Mouse (Mus musculus) bone marrow, adult 2 months (tissue): Measurements from ENCODE around the gene Atp12a. TPM values are rescaled to one million over a fixed set of nuclear protein-coding genes. Genes with fewer than 3 reads are reported as not detected.

ENCODE experiments used
- H3K27ac ChIP-seq: fragments of 200-500 bp; 2 replicates; pipeline ENCODE4 v1.5.1; 2012; ENCODE audit warnings: low read depth, mild to moderate bottlenecking, control low read depth, inconsistent platforms, low read length; ENCODE audit not compliant: control insufficient read depth, poor library complexity, insufficient read depth
- H3K4me1 ChIP-seq: fragments of 200-500 bp; 2 replicates; pipeline ENCODE4 v1.6.1; 2011; ENCODE audit warnings: low read length; ENCODE audit not compliant: control insufficient read depth, insufficient read depth
- H3K4me3 ChIP-seq: fragments of 200-500 bp; replicated peaks from 2 replicates; pipeline ENCODE3; 2011; ENCODE audit warnings: mild to moderate bottlenecking, low read depth, low read length, control low read depth; ENCODE audit not compliant: control insufficient read depth
- CTCF ChIP-seq: fragments of 200-500 bp; IDR thresholded peaks from 2 replicates; pipeline ENCODE4 v1.5.1; 2011; ENCODE audit warnings: low read length, control low read depth; ENCODE audit not compliant: control insufficient read depth, insufficient read depth
- POLR2A ChIP-seq: fragments of 200-500 bp; IDR thresholded peaks from 2 replicates; pipeline ENCODE4 v1.6.1; 2011; ENCODE audit warnings: low read depth, mild to moderate bottlenecking, control low read depth, low read length, borderline replicate concordance; ENCODE audit not compliant: control insufficient read depth
- WGBS: fragments of 180-500 bp; shearing (Covaris S2); methylation state at CpG from one replicate; pipeline ENCODE4 v1.1.7; 2018; 5-methylcytosine and 5-hydroxymethylcytosine counted together
- polyA plus RNA-seq: library from polyadenylated mRNA; stranded (reverse); fragments of >200 nt; gene quantifications from 2 replicates; pipeline ENCODE4 v1.2.4, GENCODE M21; 2011; ENCODE audit warnings: low replicate concordance; ENCODE audit not compliant: missing spikeins, insufficient read depth, insufficient read length

Gene Atp12a
- polyA plus RNA-seq: not detected in 2 replicates

- H3K27ac ChIP-seq: no peak within 1 kb of the TSS
- H3K4me1 ChIP-seq: no peaks in the 10 kb centered on the region
- 5% methylated on average over 48 of the region's 48 CpGs for WGBS
- TF ChIP-seq CTCF: no peak
- no peak for TF ChIP-seq POLR2A
- H3K4me3 ChIP-seq: no peak within 1 kb of the TSS
These were observed at the start of gene Atp12a for GRCm38 (mm10) chr14:56364711-56365237. Gene Atp12a, plus strand, starts transcription at chr14:56365068.

DNA sequence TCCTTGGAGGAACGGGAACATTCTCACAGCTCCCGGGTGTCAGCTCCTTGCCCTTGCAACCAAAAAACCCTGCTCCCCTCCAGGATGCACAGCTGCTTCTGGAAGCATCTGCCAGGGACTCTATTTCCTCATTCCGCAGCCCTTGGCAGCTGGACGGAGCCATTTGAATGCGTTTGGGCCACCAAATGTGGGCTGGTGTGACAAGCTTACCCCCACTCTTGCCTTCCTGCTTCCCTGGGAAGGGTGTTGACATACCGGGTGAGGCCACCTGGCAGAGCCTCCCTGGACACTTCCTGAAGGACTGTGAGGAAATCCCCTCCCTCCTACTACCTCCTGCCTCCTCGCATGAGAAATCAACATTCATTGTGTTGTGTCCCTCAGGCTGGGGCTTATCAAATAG is 49.3 kb upstream of the Atp12a start:
- Histone ChIP-seq H3K4me1 (no peaks in the 10 kb centered on the region), H3K4me3 (no peak overlapping the region), H3K27ac (no peak overlapping the region)
- TF ChIP-seq POLR2A: no peak
- no peak for TF ChIP-seq CTCF
- 25% methylated on average over 7 of the region's 7 CpGs for WGBS

DNA sequence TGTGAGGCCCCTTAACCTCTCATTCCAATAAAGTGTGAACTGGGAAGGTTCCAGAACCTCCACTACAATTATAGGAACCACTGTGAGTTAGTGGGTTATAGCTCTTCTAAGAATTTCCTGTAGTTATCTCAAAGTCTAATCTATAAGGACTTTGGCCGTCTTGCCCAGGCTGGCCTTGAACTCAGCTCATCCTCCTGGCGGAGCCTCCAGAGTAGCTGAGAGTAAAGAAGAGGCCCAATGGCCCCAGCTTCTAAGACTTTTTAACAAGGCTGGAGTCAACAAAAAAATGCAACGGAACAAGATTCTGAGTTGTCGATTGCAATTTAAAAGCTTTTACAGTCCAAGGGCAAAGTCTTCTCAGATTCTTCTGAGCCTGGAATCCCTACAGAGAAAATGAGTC is 48.5 kb upstream of the Atp12a start:
- Histone ChIP-seq H3K4me3 (no peak overlapping the region), H3K4me1 (no peaks in the 10 kb centered on the region), H3K27ac (no peak overlapping the region)
- 75% methylated on average over 4 of the region's 4 CpGs for WGBS
- no peak for TF ChIP-seq POLR2A

DNA sequence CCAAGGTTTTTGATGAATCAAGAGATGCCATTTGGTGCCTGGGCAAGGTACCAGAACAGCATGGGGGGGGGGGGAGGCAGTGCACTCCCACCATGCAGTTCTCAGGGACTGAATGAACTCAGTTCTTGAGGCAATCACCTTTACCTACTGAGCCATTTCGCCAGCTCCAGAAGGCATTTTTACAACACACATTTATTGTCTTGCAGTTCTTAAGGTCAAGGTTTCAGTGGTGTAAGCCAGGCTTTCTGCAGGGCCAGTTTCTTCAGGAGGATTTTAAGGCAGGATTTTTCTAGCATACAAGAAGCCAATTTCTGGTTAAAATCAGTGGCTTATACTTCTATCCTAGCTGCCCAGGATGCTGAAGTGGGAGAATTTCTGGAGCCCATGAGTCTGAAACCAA is 41.9 kb upstream of the Atp12a start:
- H3K4me1 ChIP-seq: no peaks in the 10 kb centered on the region
- 70% methylated on average over 1 of the region's 1 CpGs for WGBS
- no peak overlapping the region for H3K27ac ChIP-seq
- H3K4me3 ChIP-seq: no peak overlapping the region
- no peak for TF ChIP-seq POLR2A
- no peak for TF ChIP-seq CTCF

GRCm38 (mm10) chr14:56325038-56325437 is 39.8 kb upstream of the Atp12a start:
- Histone ChIP-seq H3K4me1 (no peaks in the 10 kb centered on the region), H3K4me3 (no peak overlapping the region), H3K27ac (no peak overlapping the region)
- no peak for TF ChIP-seq CTCF
- no peak for TF ChIP-seq POLR2A

DNA sequence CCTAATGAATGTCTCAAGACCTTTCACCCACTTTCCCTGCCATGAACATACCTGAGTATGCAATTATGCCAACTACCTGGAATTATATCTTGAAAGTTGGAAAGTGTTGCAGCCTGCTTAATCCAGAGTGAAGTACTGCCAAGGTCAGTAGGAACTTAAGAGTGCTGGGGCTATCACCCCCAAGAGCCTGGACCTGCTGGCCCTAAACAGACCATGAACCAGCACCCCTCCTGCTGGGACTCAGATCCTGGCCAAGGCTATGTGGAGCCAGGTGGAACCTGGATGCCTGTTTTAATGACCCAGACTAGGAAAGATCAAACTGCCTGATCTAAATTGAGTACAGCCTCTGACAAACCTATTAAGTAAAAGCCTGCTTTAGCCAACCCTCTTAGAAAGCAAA is 31.2 kb upstream of the Atp12a start:
- Histone ChIP-seq H3K27ac (no peak overlapping the region), H3K4me3 (no peak overlapping the region), H3K4me1 (no peaks in the 10 kb centered on the region)
- no peak for TF ChIP-seq POLR2A
- TF ChIP-seq CTCF: no peak

- no peaks in the 10 kb centered on the region for H3K4me1 ChIP-seq
- WGBS: 59% methylated on average over 5 of the region's 5 CpGs
- no peak overlapping the region for H3K27ac ChIP-seq
- H3K4me3 ChIP-seq: no peak overlapping the region
- no peak for TF ChIP-seq CTCF
- no peak for TF ChIP-seq POLR2A
These were observed 30.4 kb upstream of the Atp12a start for GRCm38 (mm10) chr14:56334437-56334836.

DNA sequence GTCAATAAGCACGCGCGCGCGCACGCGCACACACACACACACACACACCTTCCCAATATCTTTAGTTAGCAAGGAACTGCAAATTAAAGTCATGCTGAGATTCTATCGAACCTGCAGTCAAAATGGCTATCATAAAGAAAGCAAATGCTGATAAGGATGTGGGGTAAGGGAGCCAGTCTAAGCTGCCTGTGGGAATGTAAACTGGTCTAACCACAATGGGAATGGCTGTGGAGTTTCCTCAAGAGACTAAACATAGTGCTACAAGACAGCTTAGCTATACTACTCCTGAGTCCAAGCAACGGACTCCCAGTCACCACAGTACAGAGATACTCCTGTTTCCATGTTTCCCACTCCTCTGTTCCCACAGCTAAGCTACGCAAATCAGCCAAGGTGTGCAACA is 28.8 kb upstream of the Atp12a start:
- Histone ChIP-seq H3K27ac (no peak overlapping the region), H3K4me3 (no peak overlapping the region), H3K4me1 (no peaks in the 10 kb centered on the region)
- TF ChIP-seq CTCF (no peak), POLR2A (no peak)
- WGBS: 90% methylated on average over 10 of the region's 10 CpGs

- WGBS: 35% methylated on average over 9 of the region's 9 CpGs
- TF ChIP-seq CTCF (no peak), POLR2A (no peak)
- H3K4me1 ChIP-seq: no peaks in the 10 kb centered on the region
- no peak overlapping the region for H3K27ac ChIP-seq
- H3K4me3 ChIP-seq: no peak overlapping the region
These were observed 27.8 kb upstream of the Atp12a start for GRCm38 (mm10) chr14:56337075-56337474.
